Mouse (Mus musculus) lung, embryonic 14.5 days (tissue): Measurements from ENCODE around the gene Shq1. TPM values are rescaled to one million over a fixed set of nuclear protein-coding genes. Genes with fewer than 3 reads are reported as not detected.

Experiments
- ATAC-seq: fragments of 200-750 bp; cut with Nextera tagmentation; 2 replicates; pipeline ENCODE4 v1.8.0; 2017; ENCODE audit warnings: mild to moderate bottlenecking, moderate TSS enrichment, moderate library complexity; ENCODE audit not compliant: insufficient read depth
- DNase-seq: peaks from one replicate; pipeline ENCODE4 v3.0.0-alpha.2; 2015
- H3K27ac ChIP-seq: fragments of 300-500 bp; sonication (generic); 2 replicates; pipeline ENCODE4 v1.5.1; 2014; ENCODE audit warnings: low read depth, mild to moderate bottlenecking, moderate library complexity
- H3K27me3 ChIP-seq: fragments of 300-500 bp; sonication (generic); 2 replicates; pipeline ENCODE4 v1.6.1; 2014; ENCODE audit warnings: low read length, control low read depth; ENCODE audit not compliant: insufficient read depth
- H3K36me3 ChIP-seq: fragments of 300-500 bp; sonication (generic); 2 replicates; pipeline ENCODE4 v1.6.1; 2014; ENCODE audit warnings: control low read depth; ENCODE audit not compliant: insufficient read depth
- H3K4me1 ChIP-seq: fragments of 300-500 bp; sonication (generic); 2 replicates; pipeline ENCODE4 v1.6.1; 2014; ENCODE audit warnings: antibody characterized with exemption, control low read depth; ENCODE audit not compliant: insufficient read depth
- H3K4me2 ChIP-seq: fragments of 300-500 bp; sonication (generic); 2 replicates; pipeline ENCODE4 v1.6.1; 2014; ENCODE audit warnings: mild to moderate bottlenecking
- H3K4me3 ChIP-seq: fragments of 300-500 bp; sonication (generic); 2 replicates; pipeline ENCODE4 v1.5.1; 2014; ENCODE audit warnings: low read depth, low read length
- H3K9ac ChIP-seq: fragments of 300-500 bp; sonication (generic); 2 replicates; pipeline ENCODE4 v1.6.1; 2014
- H3K9me3 ChIP-seq: fragments of 300-500 bp; sonication (generic); 2 replicates; pipeline ENCODE4 v1.6.1; 2016; ENCODE audit warnings: low read depth, low read length, control low read depth
- CTCF ChIP-seq: IDR thresholded peaks from 2 replicates; pipeline ENCODE4 v1.5.1; 2016; ENCODE audit warnings: antibody characterized with exemption, low read depth
- WGBS: fragments of 180-500 bp; shearing (Covaris S2); extraction: QIAGEN DNeasy Blood & Tissue Kit; methylation state at CpG from one replicate; pipeline ENCODE4 v1.1.7; 2014; 5-methylcytosine and 5-hydroxymethylcytosine counted together
- polyA plus RNA-seq: library from polyadenylated mRNA; unstranded; fragments of >200 nt; fragmentation: Nextera tagmentation; extraction: Ambion mirVana; gene quantifications from 2 replicates; pipeline ENCODE4 v1.2.1, GENCODE M21; 2014

The Shq1 gene
- 15.9 and 17.7 TPM in 2 replicates for polyA plus RNA-seq

GRCm38 (mm10) chr6:100670880-100671344, at the start of gene Shq1:
Gene Shq1, minus strand, starts transcription at chr6:100671157.
- Histone ChIP-seq H3K4me2 (peak within 1 kb of the TSS; percentile 96), H3K4me1 (no peaks in the 10 kb centered on the region), H3K9me3 (no peaks in the 10 kb centered on the region), H3K27me3 (no peaks in the 10 kb centered on the region), H3K9ac (peak within 1 kb of the TSS; percentile 77), H3K4me3 (peak within 1 kb of the TSS; percentile 83), H3K27ac (peak within 1 kb of the TSS; percentile 58; the same call in 1 of the 2 replicates), H3K36me3 (no peaks in the 10 kb centered on the region)
- ATAC-seq: peak; percentile 94
- WGBS: under 1% methylated on average over 49 of the region's 49 CpGs
- peak; percentile 96 for DNase-seq
- TF ChIP-seq CTCF: peak; percentile 45

- no peaks in the 10 kb centered on the region; the same call in 1 of the 2 replicates for H3K4me1 ChIP-seq
- no peak overlapping the region for H3K27ac ChIP-seq
- H3K4me3 ChIP-seq: no peak overlapping the region
- no peak overlapping the region for H3K9ac ChIP-seq
- no peak for TF ChIP-seq CTCF
- 46% methylated on average over 6 of the region's 6 CpGs for WGBS
- no peaks in the 10 kb centered on the region for H3K36me3 ChIP-seq
- H3K4me2 ChIP-seq: no peak overlapping the region
- H3K9me3 ChIP-seq: no peaks in the 10 kb centered on the region
- H3K27me3 ChIP-seq: no peaks in the 10 kb centered on the region
- DNase-seq: peak; percentile 38
- no peak for ATAC-seq
Observed at GRCm38 (mm10) chr6:100720098-100720501, 49.1 kb upstream of the Shq1 start.

GRCm38 (mm10) chr6:100716817-100717216, 45.9 kb upstream of the Shq1 start:
- H3K9ac ChIP-seq: no peak overlapping the region
- WGBS: 63% methylated on average over 8 of the region's 8 CpGs
- no peak for TF ChIP-seq CTCF
- H3K4me1 ChIP-seq: no peaks in the 10 kb centered on the region; the same call in 1 of the 2 replicates
- ATAC-seq (no peak), DNase-seq (no peak)
- no peaks in the 10 kb centered on the region for H3K9me3 ChIP-seq
- no peak overlapping the region for H3K4me2 ChIP-seq
- no peak overlapping the region for H3K4me3 ChIP-seq
- no peaks in the 10 kb centered on the region for H3K36me3 ChIP-seq
- no peaks in the 10 kb centered on the region for H3K27me3 ChIP-seq
- H3K27ac ChIP-seq: no peak overlapping the region; the same call in 1 of the 2 replicates

- H3K4me3 ChIP-seq: no peak overlapping the region
- H3K27ac ChIP-seq: no peak overlapping the region
- no peaks in the 10 kb centered on the region for H3K9me3 ChIP-seq
- 36% methylated on average over 7 of the region's 7 CpGs for WGBS
- no peak overlapping the region for H3K9ac ChIP-seq
- ATAC-seq (peak; percentile 45; the same call in 1 of the 2 replicates), DNase-seq (peak; percentile 32)
- H3K4me1 ChIP-seq: no peaks in the 10 kb centered on the region; the same call in 1 of the 2 replicates
- no peak for TF ChIP-seq CTCF
- H3K36me3 ChIP-seq: no peaks in the 10 kb centered on the region
- H3K4me2 ChIP-seq: no peak overlapping the region
- H3K27me3 ChIP-seq: no peaks in the 10 kb centered on the region
Observed at GRCm38 (mm10) chr6:100716152-100716551, 45.2 kb upstream of the Shq1 start.

- DNase-seq (no peak), ATAC-seq (no peak; the same call in 1 of the 2 replicates)
- H3K27me3 ChIP-seq: no peaks in the 10 kb centered on the region
- TF ChIP-seq CTCF: no peak
- no peaks in the 10 kb centered on the region for H3K9me3 ChIP-seq
- no peak overlapping the region for H3K9ac ChIP-seq
- peak overlapping the region; percentile 47; the same call in 1 of the 2 replicates for H3K27ac ChIP-seq
- 55% methylated on average over 8 of the region's 8 CpGs for WGBS
- no peak overlapping the region for H3K4me2 ChIP-seq
- no peaks in the 10 kb centered on the region; the same call in 1 of the 2 replicates for H3K4me1 ChIP-seq
- no peak overlapping the region for H3K4me3 ChIP-seq
- H3K36me3 ChIP-seq: no peaks in the 10 kb centered on the region
Observed at GRCm38 (mm10) chr6:100715296-100715828, 44.4 kb upstream of the Shq1 start.

- no peak overlapping the region for H3K4me2 ChIP-seq
- H3K27ac ChIP-seq: no peak overlapping the region
- 0 out of 2 replicates have a peak, but pooled peaks cover 2% of the 10 kb centered on the region for H3K4me1 ChIP-seq
- no peaks in the 10 kb centered on the region for H3K36me3 ChIP-seq
- ATAC-seq (no peak), DNase-seq (no peak)
- TF ChIP-seq CTCF: no peak
- no peaks in the 10 kb centered on the region for H3K9me3 ChIP-seq
- 0 out of 2 replicates have a peak, but pooled peaks cover 6% of the 10 kb centered on the region for H3K27me3 ChIP-seq
- H3K4me3 ChIP-seq: no peak overlapping the region
- H3K9ac ChIP-seq: no peak overlapping the region
- WGBS: 62% methylated on average over 5 of the region's 5 CpGs
Observed at GRCm38 (mm10) chr6:100710866-100711265, 39.9 kb upstream of the Shq1 start.

GRCm38 (mm10) chr6:100710170-100710569, 39.2 kb upstream of the Shq1 start:
- WGBS: 36% methylated on average over 4 of the region's 4 CpGs
- peak; percentile 28 for TF ChIP-seq CTCF
- H3K27me3 ChIP-seq: peaks cover 12% of the 10 kb centered on the region

More at GRCm38 (mm10) chr6:100710170-100710569, 39.2 kb upstream of the Shq1 start:
- ATAC-seq: no peak
- Histone ChIP-seq H3K36me3 (no peaks in the 10 kb centered on the region), H3K9me3 (no peaks in the 10 kb centered on the region), H3K4me2 (no peak overlapping the region), H3K4me3 (no peak overlapping the region), H3K27ac (no peak overlapping the region), H3K9ac (no peak overlapping the region), H3K4me1 (peaks cover 2% of the 10 kb centered on the region; the same call in 1 of the 2 replicates)
- DNase-seq: peak; percentile 68
